Mouse (Mus musculus) adrenal gland, adult 8-10 months (tissue): ENCODE measurements around the gene Rfc2. TPM values are rescaled to one million over a fixed set of nuclear protein-coding genes. Genes with fewer than 3 reads are reported as not detected.

Experiments
- DNase-seq: peaks from one replicate; pipeline ENCODE4 v3.0.0; 2022
- total RNA-seq, 4 experiments: library from RNA; stranded (reverse); gene quantifications; 2 replicates each; pipeline ENCODE4 v1.2.4; 2022

Gene Rfc2
- total RNA-seq, 4 experiments from 2014 or later, result 39.8 to 56.8 (median 46.2) TPM

DNA sequence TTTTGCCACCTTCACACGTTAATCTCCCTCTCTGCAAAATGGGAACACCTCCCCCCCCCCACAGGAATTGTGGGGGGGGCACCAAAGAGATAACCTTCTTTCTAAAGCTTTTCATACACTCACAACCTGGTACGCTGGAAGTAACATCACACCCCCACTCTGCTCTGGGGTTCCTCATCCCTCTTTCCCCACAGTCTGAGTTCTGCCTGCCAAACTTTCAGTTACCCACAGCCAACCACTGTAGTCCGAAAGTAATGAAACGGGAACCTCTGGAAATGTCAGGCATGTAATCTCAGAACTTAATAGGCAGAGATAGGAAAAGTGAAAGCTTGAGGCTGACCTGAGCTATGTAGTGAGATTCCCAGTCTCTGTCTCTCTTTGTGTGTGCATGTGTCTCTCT, 13.7 kb upstream of the Rfc2 start:
- no peak for DNase-seq

DNA sequence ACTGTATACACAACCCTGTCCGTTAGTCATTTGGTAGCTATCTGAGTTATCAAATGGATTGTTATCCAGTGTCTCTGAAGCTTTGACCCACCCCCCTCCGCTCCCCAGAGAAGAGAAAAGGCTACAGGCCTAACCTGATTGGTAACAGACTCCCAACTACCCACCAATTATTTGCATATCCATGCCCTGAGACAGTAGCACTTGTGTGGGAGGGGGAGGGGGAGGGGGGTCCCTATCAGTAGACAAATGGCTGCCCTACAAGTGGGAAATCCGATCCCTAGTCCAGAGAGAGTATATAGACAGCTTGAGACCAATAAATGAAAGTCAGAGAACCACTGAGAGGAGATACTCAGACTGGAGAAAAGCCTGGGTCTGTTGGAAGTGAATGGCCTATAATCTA, 13.1 kb upstream of the Rfc2 start:
- no peak for DNase-seq

- DNase-seq, result no peak
Measured at GRCm38 (mm10) chr5:134568964-134569491, 12.1 kb upstream of the Rfc2 start.

GRCm38 (mm10) chr5:134571730-134572507, 9.2 kb upstream of the Rfc2 start:
- peak; percentile 42 for DNase-seq

- DNase-seq, result no peak
Measured at GRCm38 (mm10) chr5:134572508-134573214, 8.5 kb upstream of the Rfc2 start.

DNA sequence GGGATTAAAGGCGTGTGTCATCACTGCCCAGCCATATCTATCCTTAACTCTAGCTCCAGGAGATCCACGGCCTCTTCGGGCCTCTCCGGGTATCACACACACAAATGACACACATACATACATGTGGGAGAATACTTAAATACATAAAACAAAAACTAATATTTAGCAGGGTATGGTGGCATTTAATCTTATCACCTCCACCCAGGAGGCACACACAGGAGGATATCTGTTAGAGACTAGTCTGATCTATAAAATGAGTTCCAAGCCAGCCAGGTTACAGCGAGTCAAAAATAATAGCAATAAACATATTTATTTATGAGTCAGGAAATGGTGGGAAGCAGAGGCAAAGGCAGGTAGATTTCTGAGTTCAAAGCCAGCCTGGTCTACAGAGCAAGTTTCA, 5.3 kb upstream of the Rfc2 start:
- DNase-seq, result no peak

DNA sequence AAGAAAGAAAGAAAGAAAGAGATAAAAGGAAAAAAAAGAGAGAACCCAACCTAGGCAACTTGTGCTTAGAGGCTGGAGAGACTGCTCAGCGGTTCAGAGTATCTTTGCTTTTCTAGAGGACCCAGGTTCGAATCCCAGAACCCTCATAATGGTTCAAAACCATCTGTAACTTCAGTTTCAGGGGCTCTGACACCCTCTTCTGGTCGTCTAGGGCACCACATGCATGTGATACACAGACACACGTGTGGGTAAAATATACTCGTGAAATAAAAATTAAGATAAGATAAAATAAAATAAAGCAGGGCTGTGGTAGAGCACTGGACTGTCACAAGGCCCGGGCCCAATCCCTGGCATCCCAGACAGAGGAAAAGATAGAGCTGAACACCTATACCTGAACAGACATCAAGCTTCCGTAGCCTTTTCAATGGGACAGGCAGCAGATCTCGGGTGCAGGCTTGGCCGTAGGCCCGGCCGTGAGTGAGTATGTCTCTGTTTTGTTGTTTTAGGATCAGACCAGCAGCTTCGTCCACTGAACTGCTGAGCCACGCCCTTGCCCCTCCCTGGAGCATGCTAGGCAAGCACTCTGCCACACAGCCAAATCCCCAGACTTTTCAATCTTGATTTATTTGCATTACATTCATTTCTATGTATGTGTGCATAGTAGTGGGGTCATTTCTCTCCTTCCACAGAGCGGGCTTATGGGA, 4.5 kb upstream of the Rfc2 start:
- DNase-seq, result no peak

- DNase-seq, result no peak
Measured at GRCm38 (mm10) chr5:134577534-134577933, 3.6 kb upstream of the Rfc2 start.

GRCm38 (mm10) chr5:134579135-134579534, 2.0 kb upstream of the Rfc2 start:
- no peak for DNase-seq

DNA sequence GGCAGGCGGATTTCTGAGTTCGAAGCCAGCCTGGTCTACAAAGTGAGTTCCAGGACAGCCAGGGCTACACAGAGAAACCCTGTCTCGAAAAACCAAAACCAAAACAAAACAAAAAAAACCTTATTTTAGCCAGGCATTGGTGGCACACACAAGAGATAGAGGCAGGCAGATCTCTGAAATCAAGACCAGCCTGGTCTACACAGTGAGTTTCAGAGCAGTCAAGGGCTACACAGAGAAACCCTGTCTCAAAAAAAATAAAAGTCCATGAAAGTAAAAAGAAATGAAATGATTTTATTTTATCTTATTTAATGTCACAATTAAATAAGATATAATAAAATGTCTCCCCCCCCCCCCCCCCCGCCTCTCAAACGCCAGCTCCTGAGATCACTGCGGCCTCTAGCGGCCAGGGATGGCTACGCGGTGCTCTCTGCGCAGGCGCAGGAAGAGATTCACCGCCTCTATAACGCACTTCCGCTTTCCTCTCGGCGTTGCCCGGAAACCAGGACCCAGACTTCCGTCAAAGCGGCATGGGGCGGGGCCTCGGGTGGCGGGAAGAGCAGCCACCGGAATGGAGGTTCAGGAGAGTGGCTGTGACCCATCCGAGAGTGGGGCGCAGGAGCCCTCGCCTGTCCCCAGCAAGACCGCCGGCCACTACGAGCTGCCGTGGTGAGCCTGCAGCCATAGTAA, 1.2 kb downstream of the Rfc2 start:
- DNase-seq, result peak; percentile 93

DNA sequence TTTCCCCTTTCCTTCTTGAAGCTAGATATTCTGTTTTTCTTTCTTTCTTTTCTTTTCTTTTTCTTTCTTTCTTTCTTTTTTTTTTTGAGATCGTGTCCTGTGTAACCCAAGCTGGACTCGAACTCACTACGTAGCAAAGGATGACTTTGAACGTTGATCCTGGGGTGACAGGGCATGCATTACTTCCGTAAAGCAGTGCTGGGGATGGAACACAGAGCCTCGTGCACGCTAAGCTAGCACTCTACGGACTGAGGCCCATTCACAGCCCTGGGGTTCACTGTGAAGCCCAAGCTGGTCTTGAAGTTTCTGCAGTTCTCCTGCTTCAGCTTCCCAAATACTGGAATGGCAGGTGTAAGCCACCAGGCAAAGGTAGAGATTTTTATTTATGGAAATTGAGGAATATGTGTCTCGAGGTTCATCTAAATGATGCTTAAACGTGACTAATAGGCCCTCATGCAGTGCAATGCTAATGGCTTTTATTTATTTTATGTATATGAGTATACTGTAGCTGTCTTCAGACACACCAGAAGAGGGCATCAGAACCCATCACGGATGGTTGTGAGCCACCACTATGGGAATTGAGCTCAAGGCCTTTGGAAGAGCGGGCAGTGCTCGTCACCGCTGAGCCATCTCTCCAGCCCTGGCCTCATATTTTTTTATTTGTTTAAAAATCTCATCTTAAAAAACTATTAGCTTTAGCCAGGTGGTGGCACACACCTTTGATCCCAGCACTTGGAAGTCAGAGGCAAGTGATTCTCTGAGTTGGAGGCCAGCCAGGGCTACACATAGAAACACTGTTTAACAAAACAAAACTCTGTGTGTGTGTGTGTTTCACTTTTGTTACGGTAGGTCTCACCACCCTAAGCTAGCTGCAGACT, 2.1 kb downstream of the Rfc2 start:
- DNase-seq, result no peak

- no peak for DNase-seq
Measured at GRCm38 (mm10) chr5:134583884-134584213, 2.7 kb downstream of the Rfc2 start.

GRCm38 (mm10) chr5:134584798-134585197, 3.6 kb downstream of the Rfc2 start:
- no peak for DNase-seq

- DNase-seq, result no peak
Measured at GRCm38 (mm10) chr5:134589900-134590299, 8.7 kb downstream of the Rfc2 start.

DNA sequence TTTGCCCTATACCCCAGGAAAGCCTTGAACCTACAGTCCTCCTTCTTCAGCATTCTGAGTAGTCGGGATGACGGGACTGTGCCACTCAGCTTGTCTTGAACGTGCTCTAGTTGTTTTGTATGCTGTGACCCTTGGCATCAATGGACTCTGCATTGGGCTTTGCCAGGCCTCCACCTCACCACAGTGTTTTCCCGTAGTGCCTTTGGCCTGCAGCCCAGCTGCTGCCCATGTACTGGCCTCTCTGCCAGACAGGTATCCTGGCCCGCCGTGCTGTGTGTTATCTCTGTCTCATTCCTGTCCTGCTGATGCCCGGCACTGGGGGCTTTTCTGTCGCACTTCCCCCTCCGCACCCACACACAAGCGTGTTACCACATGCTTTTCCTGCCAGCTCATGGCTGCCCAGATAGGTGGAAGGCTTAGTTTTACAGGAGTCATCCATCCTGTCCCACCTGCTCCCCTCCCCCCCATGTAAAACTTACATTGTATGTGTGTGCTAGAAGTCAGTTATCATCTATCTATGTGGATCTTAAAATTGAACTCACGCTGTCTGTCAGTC, 10.9 kb downstream of the Rfc2 start:
- DNase-seq, result no peak

DNA sequence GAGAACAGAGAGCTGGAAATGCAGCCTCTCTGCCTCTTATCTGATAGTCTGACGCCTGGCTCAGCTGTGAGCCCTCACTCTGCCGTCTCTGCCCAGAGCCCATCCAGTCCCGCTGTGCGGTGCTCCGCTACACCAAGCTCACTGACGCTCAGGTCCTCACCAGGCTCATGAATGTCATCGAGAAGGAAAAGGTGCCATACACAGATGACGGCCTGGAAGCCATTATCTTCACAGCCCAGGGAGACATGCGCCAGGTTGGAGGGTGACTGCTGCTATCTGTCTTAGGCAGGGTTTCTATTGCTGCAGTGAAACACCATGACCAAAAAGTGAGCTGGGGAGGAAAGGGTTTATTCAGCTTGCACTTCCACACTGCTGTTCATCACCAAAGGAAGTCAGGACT, 11.9 kb downstream of the Rfc2 start:
- no peak for DNase-seq

- DNase-seq, result no peak
Measured at GRCm38 (mm10) chr5:134597711-134598110, 16.5 kb downstream of the Rfc2 start.

GRCm38 (mm10) chr5:134604376-134604775, 23.2 kb downstream of the Rfc2 start:
- no peak for DNase-seq

GRCm38 (mm10) chr5:134606314-134606713, 25.1 kb downstream of the Rfc2 start:
- DNase-seq, result no peak

GRCm38 (mm10) chr5:134607121-134607520, 26.0 kb downstream of the Rfc2 start:
- DNase-seq, result no peak

DNA sequence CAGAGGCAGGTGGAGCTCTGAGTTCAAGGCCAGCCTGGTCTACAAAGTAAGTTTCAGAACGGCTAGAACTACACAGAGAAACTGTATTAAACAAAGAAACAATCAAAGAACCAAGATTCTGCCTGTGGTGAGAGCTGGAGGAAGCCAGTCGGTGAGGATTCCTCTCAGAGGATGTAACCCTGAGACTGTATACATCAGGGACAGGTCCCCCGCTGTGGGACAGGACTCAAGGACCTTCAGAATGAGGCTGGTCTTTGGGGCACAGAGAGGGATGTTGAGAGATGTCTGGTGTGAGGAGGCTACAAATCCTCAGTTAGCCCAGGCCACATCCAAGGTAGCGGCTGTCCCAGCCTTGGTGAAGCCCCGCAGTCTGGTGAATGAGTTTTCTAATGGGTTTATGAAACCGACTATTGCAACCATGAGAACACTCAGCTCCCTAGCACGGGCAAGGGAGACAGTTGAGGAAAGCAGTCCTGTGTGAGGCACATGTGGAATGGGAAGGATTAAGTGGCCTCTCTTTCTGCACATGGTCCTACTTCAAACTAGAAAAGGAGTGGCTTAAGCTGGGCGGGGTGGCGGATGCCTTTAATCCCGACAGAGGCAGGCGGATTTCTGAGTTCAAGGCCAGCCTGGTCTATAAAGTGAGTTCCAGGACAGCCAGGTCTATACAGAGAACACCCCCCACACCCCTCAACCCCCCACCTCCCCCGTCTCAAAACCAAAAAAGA, 28.9 kb downstream of the Rfc2 start:
- no peak for DNase-seq
